Mouse (Mus musculus) natural killer cell, adult 2 months (primary cell): ENCODE data around the gene Dnmbp.

Experiments
- DNase-seq, 2 experiments: peaks; one replicate each; pipeline ENCODE4 v3.0.0; 2022; ENCODE audit warnings: low spot score in 2 of 2

The Dnmbp gene

DNA sequence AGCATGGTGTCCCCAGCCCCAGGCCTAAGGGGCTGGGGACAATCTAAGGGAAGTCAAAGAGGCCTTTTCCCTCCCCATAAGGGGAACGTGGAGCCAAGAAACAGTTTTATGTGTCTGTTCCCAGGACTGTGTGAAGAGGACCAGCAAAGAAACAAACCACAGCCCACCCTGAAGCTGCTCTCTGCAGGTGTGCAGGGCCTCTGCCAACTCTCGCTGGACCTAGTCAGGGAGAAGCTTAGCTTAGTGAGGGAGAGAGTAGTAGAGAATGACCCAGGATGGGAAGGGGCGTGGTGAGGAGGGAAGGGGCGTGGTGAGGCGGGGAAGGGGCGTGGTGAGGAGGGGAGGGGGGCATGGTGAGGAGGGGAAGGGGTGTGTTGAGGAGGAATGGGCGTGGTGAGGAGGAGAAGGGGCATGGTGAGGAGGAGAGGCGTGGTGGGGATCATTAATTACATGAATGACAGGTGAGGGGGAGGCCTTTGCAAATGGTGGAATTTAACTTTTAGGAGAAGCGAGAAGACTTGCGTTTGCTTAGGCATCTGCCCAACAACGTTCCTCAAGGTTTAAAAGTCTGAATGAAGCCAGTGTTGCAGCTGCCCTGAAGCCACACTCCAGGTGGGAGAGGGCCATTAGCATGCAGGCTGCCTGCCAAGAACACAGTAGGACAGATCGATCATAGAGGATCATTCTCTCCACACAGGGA, 9.3 kb upstream of the Dnmbp start:
- no peak for DNase-seq

DNA sequence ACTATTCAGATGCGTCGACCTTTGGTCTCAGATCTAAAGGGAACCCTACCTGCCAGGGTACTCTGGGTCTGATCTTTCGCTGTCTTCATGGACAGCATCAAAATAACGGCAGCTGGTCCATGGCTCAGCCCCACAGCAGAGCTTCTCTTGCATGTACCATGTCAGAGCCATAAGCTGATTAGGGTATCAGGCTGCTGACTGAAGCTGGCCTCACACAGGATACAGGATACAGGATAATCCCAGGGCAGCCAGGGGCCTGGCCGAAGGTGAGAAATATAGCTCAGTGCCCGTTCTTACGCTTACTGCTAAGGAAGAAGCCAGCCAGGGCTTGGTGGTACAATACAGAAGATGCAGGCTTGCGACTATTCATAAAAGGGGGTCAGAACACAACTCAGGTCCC, 4.6 kb upstream of the Dnmbp start:
- no peak for DNase-seq

DNA sequence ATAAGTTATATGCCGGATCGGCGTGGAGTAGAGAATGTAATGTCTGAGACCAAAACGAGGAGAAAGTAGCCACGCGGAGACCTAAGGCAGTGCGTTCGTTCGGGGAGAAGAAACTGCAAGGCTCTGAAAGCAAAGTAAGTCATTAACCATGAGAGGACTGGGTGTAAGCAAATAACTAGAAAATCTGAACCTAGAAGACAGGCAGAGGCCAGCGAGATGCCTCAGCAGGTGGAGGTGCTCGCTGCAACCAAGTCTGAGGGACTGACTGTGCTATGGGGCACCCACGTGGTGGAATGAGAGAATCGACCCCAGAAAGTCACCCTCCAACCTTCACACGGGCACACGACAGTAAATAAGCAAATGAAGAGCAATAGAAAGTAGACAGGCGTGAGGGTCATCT, 3.1 kb upstream of the Dnmbp start:
- no peak for DNase-seq

DNA sequence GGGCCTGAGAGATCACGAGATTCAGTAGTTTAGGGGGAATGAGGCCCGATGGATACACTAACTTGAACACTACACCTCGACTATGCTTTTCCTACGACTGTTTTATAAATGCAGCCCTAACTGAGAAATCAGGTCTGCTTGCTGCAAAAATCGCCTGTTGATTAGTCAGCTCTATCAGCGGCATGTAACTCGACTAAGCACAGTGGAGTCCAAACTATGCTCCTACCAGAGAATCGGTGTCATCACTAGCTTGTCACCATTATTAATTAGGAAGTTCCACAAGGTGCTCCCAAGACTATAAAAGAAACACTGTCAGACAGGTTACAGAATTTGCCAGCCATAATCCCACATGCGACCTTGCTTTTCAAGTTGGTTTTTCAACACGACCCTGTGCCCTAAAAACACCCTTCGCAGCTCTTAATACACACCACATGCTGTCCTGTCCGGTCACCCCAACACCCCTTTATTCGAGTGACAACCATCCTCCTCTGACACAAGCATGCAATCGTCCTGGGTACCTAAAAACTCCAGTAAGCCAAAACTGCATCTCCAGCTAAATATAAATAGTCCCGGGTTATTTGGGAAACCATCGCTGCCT, 721 bp downstream of the Dnmbp start:
- DNase-seq = no peak

DNA sequence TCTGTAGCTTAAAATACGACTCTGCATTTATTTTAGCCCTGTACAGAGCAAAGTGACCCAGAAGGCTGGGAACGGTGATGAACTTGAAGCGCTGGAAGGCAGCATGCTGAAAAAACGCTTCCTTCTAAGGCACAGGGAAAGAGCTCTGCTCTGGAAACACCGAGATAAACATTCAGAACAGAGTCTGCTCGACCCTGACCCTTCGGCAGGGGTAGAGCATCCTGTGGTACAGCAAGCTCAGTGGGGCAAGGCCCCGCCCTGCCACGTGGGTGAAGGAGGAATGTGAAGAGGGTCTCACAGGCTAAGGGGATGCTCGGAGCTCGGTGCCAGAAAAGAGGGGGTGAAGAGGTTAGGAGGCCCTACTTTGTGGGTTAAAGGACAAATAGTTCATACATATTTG, 1.6 kb downstream of the Dnmbp start:
- DNase-seq = no peak

DNA sequence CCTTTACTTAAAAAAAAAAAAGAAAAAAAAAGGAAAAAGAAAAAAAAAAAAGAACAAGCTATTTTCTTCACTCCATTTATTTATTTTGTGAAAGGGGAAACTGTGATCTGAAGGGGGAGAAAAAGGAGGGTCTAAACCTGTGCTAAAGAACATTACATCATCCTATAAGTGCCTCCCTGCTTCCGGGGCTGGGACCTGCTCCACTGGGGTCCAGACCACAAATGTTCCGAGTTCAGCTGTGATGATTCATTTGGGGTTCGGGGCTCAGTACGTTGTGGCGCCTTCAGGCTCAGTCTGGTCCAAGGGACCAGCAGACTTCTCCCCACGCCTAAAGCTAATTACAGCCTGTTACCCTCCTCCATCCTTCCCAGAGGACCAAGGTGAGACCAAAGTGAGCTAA, 9.1 kb downstream of the Dnmbp start:
- no peak for DNase-seq

DNA sequence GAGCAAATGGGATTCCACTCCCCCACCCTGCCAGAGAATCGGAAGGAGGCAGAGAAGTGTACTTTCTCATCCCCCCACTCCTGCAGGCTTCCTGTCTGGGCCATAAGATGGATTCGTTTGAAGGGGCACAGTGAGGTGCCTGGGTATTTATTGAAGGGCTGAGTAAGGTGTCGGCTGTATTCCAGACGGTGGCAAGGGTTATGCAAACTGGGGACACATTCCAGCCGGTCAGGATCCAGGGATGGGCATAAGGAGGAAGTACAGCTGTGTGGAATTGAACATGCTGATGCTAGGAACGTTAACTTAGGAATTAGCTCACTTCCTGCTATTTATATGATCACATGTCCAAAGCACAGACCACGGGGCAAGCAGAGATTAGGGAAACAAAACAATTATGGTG, 9.6 kb downstream of the Dnmbp start:
- no peak for DNase-seq

DNA sequence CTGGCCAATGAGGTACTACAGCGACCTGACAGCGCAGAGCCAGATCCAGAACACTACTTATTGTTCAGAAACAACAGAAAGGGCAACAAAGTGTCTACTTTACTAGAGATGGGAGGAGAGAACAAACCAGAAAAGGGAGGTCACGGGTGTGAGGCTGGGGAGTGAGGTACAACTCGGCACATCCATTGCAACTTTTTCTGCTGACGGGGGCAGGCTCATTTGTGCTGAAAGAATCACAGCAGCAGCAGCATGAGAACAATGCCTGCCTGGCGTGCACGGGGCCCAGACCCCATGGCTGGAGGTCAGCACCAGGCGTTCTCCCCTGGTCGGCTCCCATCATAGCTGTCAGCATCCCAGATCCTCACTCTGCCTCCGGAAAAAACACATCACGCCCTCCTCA, 10.1 kb downstream of the Dnmbp start:
- no peak for DNase-seq

DNA sequence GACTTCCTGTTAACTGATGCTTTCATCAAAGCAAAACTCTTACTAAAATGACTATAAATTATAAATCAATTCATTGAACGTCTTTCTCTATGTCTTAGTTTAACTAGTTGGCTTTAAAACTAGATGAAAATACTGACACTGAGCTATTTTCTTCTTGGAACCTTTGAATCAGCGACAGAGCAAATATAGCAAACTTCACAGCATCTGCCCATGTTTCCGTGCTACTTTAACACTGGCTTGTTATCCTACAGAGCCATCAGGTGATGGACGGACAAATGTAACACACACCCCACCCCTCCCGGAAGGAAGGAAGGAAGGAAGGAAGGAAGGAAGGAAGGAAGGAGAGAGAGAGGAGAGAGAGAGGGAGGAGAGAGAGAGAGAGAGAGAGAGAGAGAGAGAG, 12.0 kb downstream of the Dnmbp start:
- DNase-seq = no peak

DNA sequence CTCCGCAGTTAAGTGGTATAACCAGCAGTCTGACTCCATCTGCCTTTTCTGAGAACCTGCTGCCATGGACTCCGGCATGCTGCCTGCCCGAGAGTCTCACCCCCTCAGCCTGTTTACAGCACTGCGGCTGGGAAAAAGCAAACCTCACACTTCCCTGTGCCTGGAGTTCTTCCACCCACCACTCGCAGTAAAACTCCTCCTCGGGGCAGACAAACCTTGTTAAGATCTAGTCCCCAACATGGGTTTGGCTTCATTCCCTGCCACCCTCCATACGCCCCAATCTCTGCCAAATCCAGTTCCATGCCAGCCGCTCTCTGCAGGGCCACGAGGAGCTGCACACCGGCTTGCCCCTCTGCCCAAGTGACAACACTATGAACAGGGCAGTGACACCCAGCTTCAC, 12.9 kb downstream of the Dnmbp start:
- no peak for DNase-seq

DNA sequence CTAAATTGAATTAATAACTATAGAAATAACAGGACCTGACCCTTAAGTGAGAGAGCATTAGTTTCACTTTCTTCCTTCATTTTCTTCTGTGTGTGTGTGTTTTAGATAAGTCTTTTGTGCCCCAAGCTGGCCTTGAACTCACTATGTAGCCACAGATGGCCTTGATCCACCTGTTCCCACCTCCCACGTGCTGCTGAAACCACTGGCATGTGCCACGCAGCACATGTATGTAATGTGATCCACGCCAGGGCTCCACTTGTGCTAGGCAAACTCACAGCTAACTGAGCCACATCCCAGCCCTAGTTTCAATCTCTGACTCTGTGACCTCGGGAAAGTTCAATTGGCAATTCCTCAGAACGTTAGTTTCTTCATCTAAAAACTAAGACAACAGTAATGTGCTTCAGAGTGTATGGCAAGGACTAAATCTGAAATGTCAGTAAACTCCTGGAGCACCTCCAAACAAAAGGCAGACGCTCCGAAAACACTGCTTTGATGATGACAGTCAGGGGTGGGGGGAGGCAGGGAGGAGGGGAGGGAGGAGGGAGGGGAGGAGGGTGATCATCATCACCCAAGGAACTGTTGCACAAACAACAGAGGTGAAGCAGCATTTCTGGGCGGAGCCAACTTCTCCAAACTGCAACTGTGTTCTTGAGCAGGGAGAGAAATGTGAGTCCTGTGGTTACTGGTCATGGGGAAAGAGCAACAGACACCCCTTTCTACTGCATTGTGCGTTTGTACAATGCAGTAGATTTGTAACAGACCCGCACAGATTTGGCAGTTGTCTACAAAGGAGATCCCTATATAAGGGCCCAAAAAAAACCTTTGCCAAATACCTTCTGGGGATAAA, 13.6 kb downstream of the Dnmbp start:
- DNase-seq = no peak

DNA sequence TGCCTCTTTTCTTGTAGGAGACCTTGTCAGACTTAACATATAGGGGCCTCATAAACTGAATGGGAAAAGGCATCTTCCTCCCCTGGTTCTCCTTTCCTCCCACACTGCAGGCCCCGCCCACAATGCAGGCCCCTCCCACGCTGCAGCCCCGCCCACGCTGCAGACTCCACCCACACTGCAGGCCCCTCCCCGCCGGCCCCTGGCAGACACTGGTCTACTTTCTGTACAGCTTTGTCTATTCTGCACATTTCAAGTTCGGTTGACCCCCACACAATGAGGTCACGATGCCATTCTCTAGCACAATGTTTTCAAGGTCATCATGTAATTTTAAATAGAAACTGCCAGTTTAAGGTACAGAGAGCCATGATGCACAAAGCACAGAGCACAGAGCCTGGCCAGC, 15.6 kb downstream of the Dnmbp start:
- no peak for DNase-seq

DNA sequence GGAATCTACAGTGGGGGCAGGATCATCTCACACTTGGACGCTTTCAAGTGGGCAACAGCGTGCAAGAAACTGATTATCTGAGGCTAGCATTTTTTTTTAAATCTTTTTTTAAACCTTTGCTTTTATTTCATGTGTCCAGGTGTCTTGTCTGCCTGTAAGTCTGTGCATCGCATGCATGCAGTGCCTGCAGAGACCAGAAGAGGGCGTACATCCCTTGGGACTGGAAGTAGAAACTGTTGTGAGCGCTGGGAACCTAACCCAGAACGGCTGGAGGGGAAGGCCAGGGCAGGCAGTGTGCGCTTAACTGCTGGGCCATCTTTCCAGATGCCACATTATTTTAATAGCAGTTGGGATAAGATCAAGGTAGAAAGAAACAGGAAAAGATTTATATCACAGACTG, 17.0 kb downstream of the Dnmbp start:
- DNase-seq = no peak

DNA sequence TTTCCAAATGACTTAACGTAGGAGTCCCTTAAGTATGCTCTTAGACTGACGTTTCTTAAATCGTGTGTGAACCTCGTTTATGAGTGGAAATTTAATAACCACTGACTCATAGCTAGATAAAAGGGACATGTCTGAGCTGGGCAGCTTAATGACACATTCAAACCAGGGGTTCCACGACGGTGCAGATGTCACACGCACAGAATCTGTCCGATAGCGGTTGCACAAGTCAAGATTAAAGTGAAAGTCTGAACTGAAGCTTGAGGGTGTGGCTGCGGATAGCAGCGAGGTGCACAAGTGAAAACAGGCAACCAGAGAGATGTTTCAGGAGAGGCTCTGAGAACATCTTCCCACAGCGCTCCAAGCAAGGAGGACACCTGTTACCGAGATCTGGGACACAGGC, 18.6 kb downstream of the Dnmbp start:
- peak in 1 of 2 experiments; percentile 25 for DNase-seq

DNA sequence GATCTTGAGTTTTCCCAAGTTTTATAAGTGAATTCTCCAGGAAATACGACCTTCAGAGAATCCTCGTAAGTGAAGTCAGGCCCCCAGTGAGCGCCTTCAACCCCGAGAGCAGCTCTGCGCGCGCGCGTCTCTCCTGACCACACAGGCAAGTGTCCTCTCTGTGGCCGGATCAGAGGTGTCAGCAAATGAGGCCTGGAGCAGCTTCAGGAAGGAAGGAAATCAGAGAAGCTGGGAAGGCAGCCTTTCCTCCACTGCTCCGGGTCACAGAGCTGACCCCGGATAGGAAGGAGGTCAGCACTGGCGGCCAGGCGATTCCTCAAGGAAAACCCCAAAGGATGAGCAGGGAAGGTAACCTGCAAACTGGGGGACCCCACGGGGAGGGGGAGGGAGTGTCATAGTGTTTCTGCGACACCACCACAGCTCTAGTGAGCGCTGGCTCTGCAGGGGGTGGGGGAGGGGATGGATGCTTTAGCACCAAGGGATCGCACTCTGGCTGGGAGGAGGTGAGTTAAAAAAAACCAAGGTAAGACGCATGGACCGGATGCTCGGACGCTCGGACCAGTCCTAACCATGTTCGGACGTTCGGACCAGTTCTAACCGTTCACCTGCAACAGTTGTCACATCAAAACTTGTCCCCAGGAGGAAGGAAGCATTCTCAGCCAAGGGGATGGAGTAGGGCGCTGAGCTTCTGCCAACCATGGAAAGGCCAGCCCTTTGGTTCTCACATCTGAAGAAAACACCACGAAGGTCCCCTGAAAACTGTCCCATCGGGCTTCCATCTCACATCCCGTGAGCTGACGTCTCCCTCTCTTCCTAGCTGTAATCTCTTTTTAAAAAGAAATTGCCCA, 19.3 kb downstream of the Dnmbp start:
- DNase-seq = no peak

DNA sequence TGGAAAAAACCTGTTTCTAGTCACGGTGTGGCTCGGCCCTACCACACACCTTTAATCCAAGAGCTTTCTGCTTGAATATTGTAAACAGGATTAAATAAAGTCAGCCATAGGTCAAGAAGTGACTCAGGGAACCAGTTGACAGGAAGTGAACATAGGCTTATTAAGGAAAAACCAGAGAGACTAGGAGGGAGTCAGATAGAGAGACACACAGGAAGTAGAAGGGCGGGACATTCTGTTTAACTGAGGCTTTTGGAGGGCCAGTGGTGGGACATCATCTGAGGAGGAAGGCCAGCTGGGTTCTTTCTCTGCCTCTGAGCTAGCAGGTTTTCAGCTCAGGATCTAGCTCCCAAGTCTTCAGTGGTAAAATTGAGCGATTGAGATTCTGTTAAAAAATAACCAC, 20.1 kb downstream of the Dnmbp start:
- DNase-seq = no peak

DNA sequence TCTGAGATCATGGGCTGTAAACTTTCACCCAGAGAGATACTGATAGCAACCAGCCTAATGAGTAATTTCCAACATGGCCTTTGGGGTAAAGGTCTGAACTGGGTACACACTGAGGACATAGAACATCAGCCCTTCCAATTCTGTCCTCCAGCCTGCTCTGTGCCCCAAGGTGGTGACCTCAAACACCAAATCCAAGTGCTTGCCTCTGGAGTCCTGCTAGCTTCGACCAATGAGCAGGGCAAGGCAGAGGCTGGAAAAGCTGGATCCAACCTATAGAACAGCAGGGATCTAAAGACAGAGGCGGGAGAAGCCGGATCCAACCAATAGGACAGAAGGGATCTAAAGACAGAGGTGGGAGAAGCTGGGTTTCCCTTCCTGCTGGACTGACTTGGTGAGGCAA, 21.2 kb downstream of the Dnmbp start:
- DNase-seq = no peak

DNA sequence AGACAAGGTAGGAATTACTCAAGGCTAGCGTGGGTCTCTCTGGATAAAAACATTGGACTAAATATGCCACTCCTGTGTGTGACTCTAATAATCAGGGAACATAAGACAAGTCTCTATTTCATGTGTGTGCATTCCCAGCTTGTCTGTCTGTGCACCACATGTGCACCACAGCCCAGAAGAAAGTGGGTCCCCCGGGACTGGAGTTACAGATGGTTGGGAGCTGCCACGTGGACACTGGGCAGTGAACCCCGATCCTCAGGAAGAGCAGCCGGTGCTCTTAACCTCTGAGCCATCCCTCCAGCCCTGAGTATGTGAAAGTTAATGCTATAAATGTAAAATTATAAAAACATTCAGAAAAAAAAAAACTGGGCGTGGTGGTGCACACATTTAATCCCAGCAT, 22.2 kb downstream of the Dnmbp start:
- DNase-seq = no peak

DNA sequence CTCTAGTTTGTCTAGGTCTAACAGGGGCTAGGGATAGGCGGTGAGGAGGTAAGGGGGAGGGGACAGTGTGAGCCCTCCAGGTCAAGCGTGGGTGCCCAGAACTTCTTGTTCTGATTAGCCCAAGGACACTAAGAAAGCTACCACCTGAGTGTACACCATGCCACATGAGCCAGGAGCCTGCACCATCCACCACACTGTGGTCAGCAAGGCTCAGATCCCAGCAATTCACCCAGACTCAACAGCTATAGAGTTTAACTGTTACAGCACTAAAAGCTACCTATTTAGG, 22.6 kb downstream of the Dnmbp start:
- no peak for DNase-seq

DNA sequence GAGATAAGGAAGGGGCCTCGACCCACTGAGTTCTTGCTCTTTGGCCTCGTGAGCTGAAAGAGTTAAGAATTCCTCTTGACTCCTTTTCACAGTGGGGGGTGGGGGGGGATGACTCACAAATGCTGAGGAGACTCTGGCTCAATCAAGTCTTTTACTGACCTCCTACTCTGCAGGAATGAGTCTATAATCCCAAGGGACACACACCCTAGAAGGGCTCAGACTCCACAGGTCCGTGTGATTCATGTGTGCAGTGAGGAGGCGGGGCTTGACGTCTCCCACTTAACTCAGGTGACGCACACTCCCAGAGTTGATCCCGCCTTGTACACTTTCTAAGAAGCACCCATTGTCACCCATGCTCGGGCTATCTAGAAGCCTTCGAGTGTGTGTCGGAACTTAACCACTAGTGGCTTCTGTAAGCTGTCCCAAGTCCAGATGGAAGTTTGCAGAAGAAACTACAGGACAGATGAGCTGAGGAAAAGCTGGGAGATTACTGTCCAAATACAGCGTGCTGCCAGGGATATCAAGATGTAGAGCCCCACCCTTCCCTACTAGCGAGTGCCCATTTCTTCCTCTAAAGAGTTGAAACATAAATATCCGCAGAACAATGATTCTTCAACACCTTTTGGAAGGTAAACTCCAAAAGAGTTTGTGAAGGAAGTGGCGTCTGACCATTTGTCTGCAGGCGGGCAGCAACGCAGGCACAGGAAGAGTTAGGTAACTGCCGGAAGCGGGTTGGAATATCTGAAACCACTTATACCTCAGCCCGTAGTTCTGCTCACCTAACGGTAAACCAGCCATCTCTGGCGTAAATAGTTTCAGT, 23.2 kb downstream of the Dnmbp start:
- peak; percentile 20 to 38 for DNase-seq

DNA sequence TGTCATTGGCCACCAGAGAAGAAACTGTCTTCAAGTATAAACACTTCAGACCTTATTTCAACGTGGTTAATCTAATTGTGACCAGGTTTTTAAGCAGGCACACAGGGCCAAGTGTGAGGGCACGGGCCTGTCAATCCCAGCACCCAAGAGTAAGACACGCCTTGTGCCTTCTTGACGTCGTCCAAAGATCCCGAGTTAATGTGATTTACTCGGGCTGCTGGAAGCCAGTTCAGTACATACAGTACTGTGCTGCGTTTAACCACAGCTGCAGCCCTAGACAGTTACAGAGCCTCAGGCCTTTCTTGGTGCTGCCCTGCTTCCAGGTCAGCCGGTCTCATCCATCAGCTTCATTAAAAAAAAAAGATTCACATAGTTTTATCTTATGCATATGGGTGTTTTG, 24.6 kb downstream of the Dnmbp start:
- no peak for DNase-seq

DNA sequence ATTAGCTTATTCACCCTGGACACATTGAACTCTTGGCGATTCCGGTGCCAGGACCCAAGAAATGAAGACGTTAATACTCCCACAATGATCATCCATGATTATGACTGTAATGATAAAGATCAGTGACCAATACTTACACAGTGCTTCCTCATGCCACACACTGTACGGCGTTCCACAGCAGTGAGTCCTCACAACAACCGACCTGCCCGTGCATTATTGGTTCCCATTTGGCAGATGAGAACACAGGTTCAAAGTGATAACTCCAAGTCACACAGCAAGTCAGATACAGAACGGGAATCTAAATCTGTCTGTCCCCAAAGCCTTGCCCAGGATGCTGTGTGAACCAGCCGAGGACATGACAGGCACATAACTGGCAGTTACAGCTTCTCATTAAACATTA, 25.0 kb downstream of the Dnmbp start:
- no peak for DNase-seq
